Mouse (Mus musculus): ENCODE results near the gene Ampd1. TPM values are rescaled to one million over a fixed set of nuclear protein-coding genes. Genes with fewer than 3 reads are reported as not detected.
"Not testable (repeated sequence)": the region's sequence is repeated elsewhere in the genome, so short reads cannot be mapped to it uniquely, and the experiment has no call there.

Ampd1 gene
- polyA plus RNA-seq, 1 experiment from 2014 or later, result 0.09 TPM

DNA sequence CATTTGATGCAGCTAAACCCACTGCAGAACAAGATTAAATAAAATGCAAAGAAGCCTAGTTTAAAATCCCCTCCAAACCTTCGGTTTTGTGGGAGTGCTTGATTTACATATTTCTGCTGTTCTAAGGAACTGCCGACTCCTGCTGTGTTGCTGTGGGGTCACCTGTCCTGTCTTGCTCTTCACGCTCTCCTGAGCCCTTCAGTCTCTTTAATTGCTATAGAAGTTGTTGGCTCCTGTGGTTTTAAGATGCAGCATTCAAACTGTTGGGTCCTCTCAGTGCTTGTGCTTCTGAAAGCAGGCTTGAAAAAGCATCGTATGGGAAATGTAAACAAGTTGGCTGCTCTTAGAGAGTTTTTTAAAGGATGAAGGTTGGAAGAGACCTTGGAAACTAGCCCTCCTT, 54.4 kb downstream of the Ampd1 start:
- H3K4me2 ChIP-seq (ENCODE audit: low read length), result no peak overlapping the region
- no peak overlapping the region for H3K4me3 ChIP-seq (ENCODE audit: control insufficient read depth in 1 of 2, insufficient read depth in 1 of 2, low read depth in 1 of 2, low read length in 2 of 2)
- no peaks in the 10 kb centered on the region for H3K9me3 ChIP-seq (ENCODE audit: control insufficient read depth, low read length)
- WGBS, result 62% methylated on average over 4 of the region's 4 CpGs
- H3K27me3 ChIP-seq (ENCODE audit: control insufficient read depth, insufficient read depth, low read length), result no peaks in the 10 kb centered on the region
- no peak overlapping the region for H3K9ac ChIP-seq (ENCODE audit: low read length)
- peaks cover 6% of the 10 kb centered on the region; the same call in 1 of the 2 replicates for H3K36me3 ChIP-seq (ENCODE audit: control insufficient read depth, insufficient read depth, low read length)
- no peak overlapping the region for H3K27ac ChIP-seq (replicated peaks in 1 of 2; ENCODE audit: control insufficient read depth in 1 of 2, insufficient read depth in 1 of 2, low read depth in 2 of 2, low read length in 2 of 2)
- ATAC-seq (ENCODE audit: insufficient number of reproducible peaks, insufficient read depth, low FRiP score, low read depth), result no peak
- peaks cover 4 to 14% of the 10 kb centered on the region in 2 experiments; a peak in 3 of 4 replicates for H3K4me1 ChIP-seq (ENCODE audit: control insufficient read depth in 2 of 2, insufficient read depth in 2 of 2, low read length in 2 of 2)

DNA sequence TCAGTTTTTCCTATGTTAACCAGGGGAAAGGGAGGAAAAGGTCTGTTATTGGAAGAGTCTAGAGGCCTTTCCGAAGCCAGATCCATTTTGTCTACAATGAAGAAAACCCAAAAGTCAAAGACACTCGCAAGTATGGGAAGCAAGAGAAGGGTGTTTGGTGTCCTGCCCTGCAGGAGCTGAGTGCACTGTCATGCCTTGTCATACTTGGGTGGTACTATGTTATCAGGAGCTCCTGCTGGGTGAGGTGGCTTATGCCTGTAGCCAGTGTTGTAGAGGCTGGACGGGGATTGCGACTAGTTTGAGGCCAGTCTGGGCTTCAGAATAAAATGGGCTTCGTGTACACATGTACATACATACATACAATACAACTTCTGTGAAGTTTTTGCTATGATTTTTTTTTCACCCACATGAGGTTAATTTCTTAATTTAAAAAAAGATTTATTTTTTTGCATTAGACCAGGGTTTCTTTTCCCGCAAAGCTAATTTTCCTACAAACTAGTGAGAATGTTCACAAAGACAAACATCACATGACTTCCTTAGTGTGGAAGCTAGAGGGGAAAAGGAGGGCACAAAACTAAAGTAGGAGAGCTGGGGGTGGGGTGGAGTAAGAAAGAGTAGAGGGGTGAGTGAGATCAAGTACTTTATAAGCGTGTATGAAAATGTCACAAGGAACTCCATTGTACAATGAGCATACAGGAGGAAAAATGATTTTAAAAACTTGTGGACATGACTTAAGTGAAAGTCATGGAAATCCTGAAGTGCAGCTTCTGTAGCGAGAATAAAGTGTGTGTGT, 55.7 kb downstream of the Ampd1 start:
- 58% methylated on average over 8 of the region's 8 CpGs for WGBS
- peak overlapping the region; percentile 46 for H3K4me2 ChIP-seq (ENCODE audit: low read length)
- peaks cover 4 to 14% of the 10 kb centered on the region in 2 experiments; a peak in 3 of 4 replicates for H3K4me1 ChIP-seq (ENCODE audit: control insufficient read depth in 2 of 2, insufficient read depth in 2 of 2, low read length in 2 of 2)
- no peak for ATAC-seq (ENCODE audit: insufficient number of reproducible peaks, insufficient read depth, low FRiP score, low read depth)
- H3K36me3 ChIP-seq (ENCODE audit: control insufficient read depth, insufficient read depth, low read length), result peaks cover 6% of the 10 kb centered on the region; the same call in 1 of the 2 replicates
- peak overlapping the region; percentile 25 to 66; a peak in 3 of 4 replicates for H3K27ac ChIP-seq (replicated peaks in 1 of 2; ENCODE audit: control insufficient read depth in 1 of 2, insufficient read depth in 1 of 2, low read depth in 2 of 2, low read length in 2 of 2)
- no peak overlapping the region for H3K9ac ChIP-seq (ENCODE audit: low read length)
- no peak overlapping the region for H3K4me3 ChIP-seq (ENCODE audit: control insufficient read depth in 1 of 2, insufficient read depth in 1 of 2, low read depth in 1 of 2, low read length in 2 of 2)
- H3K9me3 ChIP-seq (ENCODE audit: control insufficient read depth, low read length), result no peaks in the 10 kb centered on the region
- no peaks in the 10 kb centered on the region for H3K27me3 ChIP-seq (ENCODE audit: control insufficient read depth, insufficient read depth, low read length)

DNA sequence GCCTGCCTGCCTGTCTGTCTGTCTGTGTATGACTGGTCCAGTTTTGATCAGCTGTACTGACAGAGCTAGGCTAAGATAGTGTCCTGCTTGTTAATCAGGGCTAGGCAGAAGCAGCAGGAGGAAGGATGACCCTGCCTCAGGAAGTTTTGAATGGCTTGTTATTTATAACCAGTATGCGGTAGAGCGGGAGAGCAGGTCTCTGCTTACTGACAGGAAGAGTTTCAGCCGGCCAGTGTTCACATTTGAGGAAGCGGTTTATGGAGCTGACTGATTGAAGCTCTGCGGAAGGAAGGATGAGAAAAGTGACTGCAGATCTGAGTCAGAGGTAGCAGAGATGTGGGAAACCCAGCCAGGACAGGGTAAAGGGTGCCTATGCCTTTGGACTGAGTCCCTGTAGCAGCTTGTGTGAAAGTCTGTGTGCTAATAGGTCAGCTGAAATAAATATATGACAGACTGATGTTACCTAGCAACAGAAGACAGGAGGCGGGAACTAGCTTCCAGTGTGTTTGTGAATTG, 56.5 kb downstream of the Ampd1 start:
- ATAC-seq (ENCODE audit: insufficient number of reproducible peaks, insufficient read depth, low FRiP score, low read depth), result peak; percentile 59; the same call in 1 of the 2 replicates
- H3K9ac ChIP-seq (ENCODE audit: low read length), result no peak overlapping the region
- no peak overlapping the region for H3K4me3 ChIP-seq (ENCODE audit: control insufficient read depth in 1 of 2, insufficient read depth in 1 of 2, low read depth in 1 of 2, low read length in 2 of 2)

DNA sequence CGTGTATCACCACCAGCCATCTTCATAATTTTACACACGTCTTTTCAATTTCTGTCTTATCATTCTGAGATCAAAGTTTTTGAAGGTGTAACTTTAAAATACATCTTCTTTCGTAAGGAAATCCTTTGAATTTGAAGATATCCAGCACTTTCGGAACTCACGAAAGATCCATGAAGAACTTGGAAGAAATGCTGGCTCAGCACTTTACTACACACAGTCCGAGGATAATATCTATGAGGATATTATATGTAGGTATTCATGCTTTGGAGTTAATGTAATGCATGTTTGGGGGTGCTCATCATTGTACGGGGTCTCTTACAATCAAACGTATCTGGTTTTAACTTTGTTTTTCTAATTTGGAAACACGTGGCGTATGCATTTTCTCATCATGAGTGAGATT, 59.3 kb downstream of the Ampd1 start:
- H3K9me3 ChIP-seq (ENCODE audit: control insufficient read depth, low read length), result no peaks in the 10 kb centered on the region
- H3K36me3 ChIP-seq (ENCODE audit: control insufficient read depth, insufficient read depth, low read length), result peaks cover 6% of the 10 kb centered on the region; the same call in 1 of the 2 replicates
- no peak overlapping the region for H3K4me3 ChIP-seq (ENCODE audit: control insufficient read depth in 1 of 2, insufficient read depth in 1 of 2, low read depth in 1 of 2, low read length in 2 of 2)
- H3K9ac ChIP-seq (ENCODE audit: low read length), result no peak overlapping the region
- H3K27ac ChIP-seq (replicated peaks in 1 of 2; ENCODE audit: control insufficient read depth in 1 of 2, insufficient read depth in 1 of 2, low read depth in 2 of 2, low read length in 2 of 2), result no peak overlapping the region
- no peak for ATAC-seq (ENCODE audit: insufficient number of reproducible peaks, insufficient read depth, low FRiP score, low read depth)
- peaks cover 4 to 14% of the 10 kb centered on the region in 2 experiments; a peak in 3 of 4 replicates for H3K4me1 ChIP-seq (ENCODE audit: control insufficient read depth in 2 of 2, insufficient read depth in 2 of 2, low read length in 2 of 2)
- no peaks in the 10 kb centered on the region for H3K27me3 ChIP-seq (ENCODE audit: control insufficient read depth, insufficient read depth, low read length)
- H3K4me2 ChIP-seq (ENCODE audit: low read length), result no peak overlapping the region
- WGBS, result 90% methylated on average over 10 of the region's 10 CpGs

More for the DNA sequence above, 56.5 kb downstream of the Ampd1 start:
- Histone ChIP-seq H3K4me2 (ENCODE audit: low read length) (peak overlapping the region; percentile 46), H3K4me1 (ENCODE audit: control insufficient read depth in 2 of 2, insufficient read depth in 2 of 2, low read length in 2 of 2) (peaks cover 4 to 14% of the 10 kb centered on the region in 2 experiments; a peak in 3 of 4 replicates), H3K27ac (replicated peaks in 1 of 2; ENCODE audit: control insufficient read depth in 1 of 2, insufficient read depth in 1 of 2, low read depth in 2 of 2, low read length in 2 of 2) (peak overlapping the region; percentile 32 to 66), H3K9me3 (ENCODE audit: control insufficient read depth, low read length) (no peaks in the 10 kb centered on the region), H3K27me3 (ENCODE audit: control insufficient read depth, insufficient read depth, low read length) (no peaks in the 10 kb centered on the region), H3K36me3 (ENCODE audit: control insufficient read depth, insufficient read depth, low read length) (peaks cover 6% of the 10 kb centered on the region; the same call in 1 of the 2 replicates)
- 23% methylated on average over 6 of the region's 6 CpGs for WGBS

DNA sequence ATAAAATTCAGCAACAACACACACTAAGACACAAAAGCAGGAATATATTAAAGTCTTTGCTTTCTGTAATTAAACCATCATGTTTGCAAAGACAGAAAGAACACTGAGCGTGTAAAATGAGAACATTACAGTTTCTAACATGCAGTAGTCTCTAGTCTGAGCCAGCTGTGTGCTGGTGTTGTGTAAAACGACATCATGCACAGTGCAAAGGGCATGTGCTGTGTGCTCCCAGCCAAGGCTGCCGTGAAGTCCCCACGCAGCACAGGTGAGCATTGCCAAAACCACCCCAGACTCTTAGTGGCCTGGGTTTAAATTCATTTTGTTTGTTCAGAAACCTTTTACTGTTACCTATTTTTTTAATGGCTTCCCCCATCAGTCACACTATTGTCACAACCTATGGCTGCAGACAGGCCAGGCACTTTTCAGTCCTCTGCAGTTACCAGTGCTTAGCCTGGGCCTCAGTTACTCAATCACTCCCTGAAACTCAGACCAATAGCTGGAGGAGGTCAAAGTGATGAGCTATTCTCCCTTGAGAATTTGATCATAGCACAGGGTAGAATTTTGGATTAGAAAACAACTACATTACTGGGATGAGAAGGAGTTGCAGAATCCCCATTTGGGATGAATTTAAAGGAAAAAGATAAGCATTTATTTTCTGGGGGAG, 62.7 kb downstream of the Ampd1 start:
- Histone ChIP-seq H3K4me3 (ENCODE audit: control insufficient read depth in 1 of 2, insufficient read depth in 1 of 2, low read depth in 1 of 2, low read length in 2 of 2) (no peak overlapping the region), H3K36me3 (ENCODE audit: control insufficient read depth, insufficient read depth, low read length) (peaks cover 6% of the 10 kb centered on the region; the same call in 1 of the 2 replicates), H3K27ac (replicated peaks in 1 of 2; ENCODE audit: control insufficient read depth in 1 of 2, insufficient read depth in 1 of 2, low read depth in 2 of 2, low read length in 2 of 2) (no peak overlapping the region), H3K27me3 (ENCODE audit: control insufficient read depth, insufficient read depth, low read length) (no peaks in the 10 kb centered on the region), H3K4me1 (ENCODE audit: control insufficient read depth in 2 of 2, insufficient read depth in 2 of 2, low read length in 2 of 2) (peaks cover 9 to 12% of the 10 kb centered on the region in 2 experiments), H3K4me2 (ENCODE audit: low read length) (no peak overlapping the region), H3K9ac (ENCODE audit: low read length) (no peak overlapping the region), H3K9me3 (ENCODE audit: control insufficient read depth, low read length) (no peaks in the 10 kb centered on the region)
- 88% methylated on average over 4 of the region's 4 CpGs for WGBS
- no peak for ATAC-seq (ENCODE audit: insufficient number of reproducible peaks, insufficient read depth, low FRiP score, low read depth)

DNA sequence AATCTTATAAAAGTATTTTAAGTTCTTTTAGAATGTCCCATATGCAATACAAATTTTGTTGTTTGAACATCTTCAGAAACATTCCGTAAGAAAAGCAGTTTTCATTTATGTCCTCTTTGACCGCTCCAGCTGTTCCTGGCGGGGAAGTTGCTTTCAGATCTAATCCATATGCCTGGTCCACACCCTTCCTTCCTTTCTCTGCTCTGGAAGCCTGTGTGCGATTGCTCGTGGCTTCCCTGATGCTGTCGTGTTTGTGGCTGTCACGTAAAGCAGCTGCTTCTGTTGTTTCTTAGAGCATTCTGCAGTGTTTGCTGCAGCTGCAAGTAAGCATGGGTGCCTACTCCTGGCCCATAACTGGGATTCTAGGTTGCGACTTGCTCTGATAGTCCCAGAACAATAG, 65.2 kb downstream of the Ampd1 start:
- Histone ChIP-seq H3K27me3 (ENCODE audit: control insufficient read depth, insufficient read depth, low read length) (no peaks in the 10 kb centered on the region), H3K9me3 (ENCODE audit: control insufficient read depth, low read length) (no peaks in the 10 kb centered on the region), H3K4me1 (ENCODE audit: control insufficient read depth in 2 of 2, insufficient read depth in 2 of 2, low read length in 2 of 2) (peaks cover 9 to 12% of the 10 kb centered on the region in 2 experiments), H3K4me3 (ENCODE audit: control insufficient read depth in 1 of 2, insufficient read depth in 1 of 2, low read depth in 1 of 2, low read length in 2 of 2) (no peak overlapping the region), H3K4me2 (ENCODE audit: low read length) (peak overlapping the region; percentile 60), H3K27ac (replicated peaks in 1 of 2; ENCODE audit: control insufficient read depth in 1 of 2, insufficient read depth in 1 of 2, low read depth in 2 of 2, low read length in 2 of 2) (peak overlapping the region; percentile 48 to 70; a peak in 3 of 4 replicates), H3K36me3 (ENCODE audit: control insufficient read depth, insufficient read depth, low read length) (no peaks in the 10 kb centered on the region), H3K9ac (ENCODE audit: low read length) (no peak overlapping the region; the same call in 1 of the 2 replicates)
- 47% methylated on average over 8 of the region's 8 CpGs for WGBS
- no peak for ATAC-seq (ENCODE audit: insufficient number of reproducible peaks, insufficient read depth, low FRiP score, low read depth)

DNA sequence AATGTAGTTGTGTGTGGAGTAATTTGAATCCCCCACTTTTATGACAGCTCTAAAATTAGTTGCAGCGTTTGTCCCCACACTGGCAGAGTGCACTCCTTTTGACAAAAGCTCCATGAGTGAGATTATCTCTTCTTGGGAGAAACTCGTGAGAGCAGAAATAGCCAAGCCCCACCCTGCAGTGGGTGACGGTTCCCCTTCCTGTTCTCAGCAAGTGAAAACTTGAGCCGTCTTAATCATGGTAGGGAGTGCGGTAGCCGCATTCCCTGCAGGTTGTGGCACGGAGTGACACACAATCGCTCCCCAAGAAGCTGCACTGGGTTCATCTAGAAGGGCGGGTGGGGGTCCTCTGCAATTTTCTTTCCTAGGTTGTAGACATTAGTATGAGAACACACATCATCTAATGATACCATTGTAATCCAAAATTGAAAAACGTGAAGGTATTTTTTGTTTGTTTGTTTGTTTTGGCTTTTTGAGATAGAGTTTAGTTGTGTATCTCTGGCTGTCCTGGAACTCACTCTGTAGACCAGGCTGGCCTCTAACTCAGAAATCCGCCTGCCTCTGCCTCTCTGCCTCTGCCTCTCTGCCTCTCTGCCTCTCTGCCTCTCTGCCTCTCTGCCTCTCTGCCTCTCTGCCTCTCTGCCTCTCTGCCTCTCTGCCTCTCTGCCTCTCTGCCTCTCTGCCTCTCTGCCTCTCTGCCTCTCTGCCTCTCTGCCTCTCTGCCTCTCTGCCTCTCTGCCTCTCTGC, 66.5 kb downstream of the Ampd1 start:
- not testable (repeated sequence) for ATAC-seq (ENCODE audit: insufficient number of reproducible peaks, insufficient read depth, low FRiP score, low read depth)
- peak overlapping the region; percentile 16 to 21 for H3K4me3 ChIP-seq (ENCODE audit: control insufficient read depth in 1 of 2, insufficient read depth in 1 of 2, low read depth in 1 of 2, low read length in 2 of 2)

More for the DNA sequence above, 66.5 kb downstream of the Ampd1 start:
- H3K27me3 ChIP-seq (ENCODE audit: control insufficient read depth, insufficient read depth, low read length); H3K36me3 ChIP-seq (ENCODE audit: control insufficient read depth, insufficient read depth, low read length); H3K9me3 ChIP-seq (ENCODE audit: control insufficient read depth, low read length): not testable (repeated sequence)
- H3K9ac ChIP-seq (ENCODE audit: low read length), result peak overlapping the region; percentile 38
- H3K4me2 ChIP-seq (ENCODE audit: low read length), result peak overlapping the region; percentile 60
- H3K27ac ChIP-seq (replicated peaks in 1 of 2; ENCODE audit: control insufficient read depth in 1 of 2, insufficient read depth in 1 of 2, low read depth in 2 of 2, low read length in 2 of 2), result peak overlapping the region; percentile 48 to 70
- H3K4me1 ChIP-seq (ENCODE audit: control insufficient read depth in 2 of 2, insufficient read depth in 2 of 2, low read length in 2 of 2), result peaks cover 9 to 12% of the 10 kb centered on the region in 2 experiments
- 27% methylated on average over 11 of the region's 11 CpGs for WGBS
